Mouse (Mus musculus): ENCODE results near the gene Nat8f4. TPM values are rescaled to one million over a fixed set of nuclear protein-coding genes. Genes with fewer than 3 reads are reported as not detected.
"Not testable (repeated sequence)": the region's sequence is repeated elsewhere in the genome, so short reads cannot be mapped to it uniquely, and the experiment has no call there.

Gene Nat8f4
- polyA plus RNA-seq, 1 experiment from 2014 or later, result 2.4 TPM

DNA sequence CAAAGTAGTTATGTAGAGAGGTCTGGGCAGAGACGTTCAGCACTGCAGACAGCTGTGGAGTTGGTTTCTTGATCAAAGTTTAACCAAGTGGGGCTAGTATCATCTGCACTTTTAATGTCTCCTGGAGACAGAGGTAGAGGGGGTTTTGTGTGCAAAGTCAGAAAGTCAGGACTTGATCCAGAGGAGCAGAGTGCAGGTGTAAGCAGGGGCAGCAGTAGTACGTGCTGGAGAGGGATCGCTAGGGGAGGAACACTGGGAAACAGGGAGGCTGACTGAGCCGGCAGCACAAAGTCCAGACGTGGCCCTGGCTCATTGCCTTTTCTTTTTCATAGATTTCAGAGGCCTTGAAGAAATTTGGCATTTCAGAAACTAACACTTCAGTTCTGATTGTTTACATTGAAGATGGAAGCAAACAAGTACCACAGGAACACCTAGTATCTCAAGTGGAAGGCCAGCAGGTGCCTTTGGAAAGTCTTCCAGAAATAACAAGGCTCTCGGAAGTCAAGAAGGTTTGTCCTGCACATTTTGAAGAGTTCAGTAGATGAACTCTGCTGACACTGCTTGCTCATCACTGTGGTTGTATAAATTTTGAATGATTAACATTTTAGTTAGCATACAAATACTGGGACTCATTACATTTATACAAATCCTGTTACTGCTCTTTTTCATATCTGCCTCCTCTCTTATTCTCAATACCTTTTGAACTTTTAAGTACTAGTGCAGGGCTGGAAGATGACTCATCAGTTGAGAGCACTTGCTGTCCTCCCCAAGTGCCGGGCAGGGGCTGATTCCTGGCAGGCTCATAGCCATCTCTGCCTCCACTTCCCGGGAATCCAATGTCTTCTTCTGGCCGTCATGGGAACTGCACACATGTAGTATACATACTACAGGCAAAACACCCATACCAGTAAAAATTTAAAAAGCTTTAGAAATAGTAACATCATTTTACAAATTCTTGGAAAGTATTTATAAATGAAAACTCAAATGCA, 23.1 kb upstream of the Nat8f4 start:
- no peak overlapping the region for H3K4me3 ChIP-seq (ENCODE audit: low read depth, low read length)
- H3K27ac ChIP-seq (replicated peaks; ENCODE audit: low read depth, low read length), result no peak overlapping the region
- no peaks in the 10 kb centered on the region for H3K4me1 ChIP-seq (ENCODE audit: control insufficient read depth, insufficient read depth, low read length)
- WGBS, result 92% methylated on average over 9 of the region's 9 CpGs
- DNase-seq (ENCODE audit: low spot score) (no peak), ATAC-seq (ENCODE audit: low read depth) (no peak)
- H3K9ac ChIP-seq (ENCODE audit: low read depth, low read length), result no peak overlapping the region
- no peaks in the 10 kb centered on the region for H3K27me3 ChIP-seq (replicated peaks; ENCODE audit: control insufficient read depth, insufficient read depth, low read length)
- H3K36me3 ChIP-seq (ENCODE audit: control insufficient read depth, insufficient read depth, low read length), result peaks cover 74% of the 10 kb centered on the region
- H3K9me3 ChIP-seq (ENCODE audit: control insufficient read depth, low read length), result no peaks in the 10 kb centered on the region
- no peak overlapping the region for H3K4me2 ChIP-seq (ENCODE audit: low read depth, low read length)

DNA sequence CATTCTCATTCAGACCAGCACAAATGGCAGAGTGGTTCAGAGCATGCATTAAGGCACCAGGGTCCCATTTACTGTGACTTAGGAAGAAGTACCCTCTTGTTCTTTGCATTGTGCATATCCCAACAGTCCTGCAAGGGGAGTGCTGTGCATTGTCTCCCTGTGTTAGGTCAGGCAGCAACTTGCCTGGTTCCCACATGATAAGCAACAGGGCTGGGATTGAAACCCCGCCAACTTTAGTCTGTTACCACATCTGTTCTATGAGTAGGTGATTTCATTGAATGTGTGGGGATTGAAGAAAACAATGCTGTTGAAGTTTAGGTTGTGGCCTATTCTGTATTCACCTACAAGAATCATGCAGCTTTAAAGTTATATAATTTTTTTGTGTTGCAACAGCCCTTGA, 22.0 kb upstream of the Nat8f4 start:
- ATAC-seq (ENCODE audit: low read depth) (no peak), DNase-seq (ENCODE audit: low spot score) (no peak)
- Histone ChIP-seq H3K4me3 (ENCODE audit: low read depth, low read length) (no peak overlapping the region), H3K36me3 (ENCODE audit: control insufficient read depth, insufficient read depth, low read length) (peaks cover 80% of the 10 kb centered on the region), H3K4me2 (ENCODE audit: low read depth, low read length) (no peak overlapping the region), H3K9me3 (ENCODE audit: control insufficient read depth, low read length) (no peaks in the 10 kb centered on the region), H3K27me3 (replicated peaks; ENCODE audit: control insufficient read depth, insufficient read depth, low read length) (no peaks in the 10 kb centered on the region), H3K4me1 (ENCODE audit: control insufficient read depth, insufficient read depth, low read length) (no peaks in the 10 kb centered on the region), H3K27ac (replicated peaks; ENCODE audit: low read depth, low read length) (no peak overlapping the region), H3K9ac (ENCODE audit: low read depth, low read length) (no peak overlapping the region)
- 95% methylated on average over 1 of the region's 1 CpGs for WGBS

DNA sequence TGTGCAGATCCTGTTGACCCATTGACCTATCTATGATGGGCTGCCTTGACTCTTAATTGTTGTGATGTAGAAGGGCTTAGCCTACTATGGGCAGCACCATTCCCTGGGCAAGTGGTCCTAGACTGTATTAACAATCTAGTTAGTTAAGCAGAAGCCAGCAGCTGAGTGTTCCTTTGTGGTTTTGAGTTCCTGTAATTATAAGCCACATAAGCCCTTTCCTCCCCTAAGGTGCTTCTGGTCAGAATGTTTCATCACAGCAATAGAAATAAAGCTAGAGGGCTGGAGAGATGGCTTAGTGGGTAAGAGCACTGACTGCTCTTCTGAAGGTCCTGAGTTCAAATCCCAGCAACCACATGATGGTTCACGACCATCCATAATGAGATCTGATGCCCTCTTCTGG, 19.0 kb upstream of the Nat8f4 start:
- Histone ChIP-seq H3K9ac (ENCODE audit: low read depth, low read length) (no peak overlapping the region), H3K36me3 (ENCODE audit: control insufficient read depth, insufficient read depth, low read length) (peaks cover 58% of the 10 kb centered on the region), H3K9me3 (ENCODE audit: control insufficient read depth, low read length) (no peaks in the 10 kb centered on the region), H3K4me2 (ENCODE audit: low read depth, low read length) (no peak overlapping the region), H3K4me3 (ENCODE audit: low read depth, low read length) (no peak overlapping the region), H3K27ac (replicated peaks; ENCODE audit: low read depth, low read length) (no peak overlapping the region), H3K4me1 (ENCODE audit: control insufficient read depth, insufficient read depth, low read length) (no peaks in the 10 kb centered on the region), H3K27me3 (replicated peaks; ENCODE audit: control insufficient read depth, insufficient read depth, low read length) (no peaks in the 10 kb centered on the region)
- no peak for ATAC-seq (ENCODE audit: low read depth)
- DNase-seq (ENCODE audit: low spot score), result no peak
- 93% methylated on average over 1 of the region's 1 CpGs for WGBS

DNA sequence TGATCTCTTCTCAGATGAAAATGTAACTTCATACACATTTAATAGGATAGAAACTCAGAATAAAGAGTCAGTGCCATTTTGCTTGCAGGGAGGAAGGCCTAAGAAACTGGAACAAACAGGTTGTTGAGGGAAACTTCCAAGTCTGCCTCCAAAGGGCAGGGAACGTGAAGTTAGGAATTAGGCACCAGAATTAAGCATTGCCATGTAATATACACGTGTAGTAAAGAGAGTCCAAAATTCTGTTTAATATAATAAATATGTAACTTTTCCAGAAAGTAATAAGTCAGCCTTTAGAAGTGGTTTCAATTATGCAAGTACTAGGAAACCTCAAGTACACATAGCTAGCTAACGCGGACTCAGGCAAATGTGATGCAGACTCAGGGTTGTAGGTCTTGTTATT, 14.7 kb upstream of the Nat8f4 start:
- H3K4me2 ChIP-seq (ENCODE audit: low read depth, low read length), result no peak overlapping the region
- no peaks in the 10 kb centered on the region for H3K9me3 ChIP-seq (ENCODE audit: control insufficient read depth, low read length)
- WGBS, result 85% methylated on average over 4 of the region's 4 CpGs
- ATAC-seq (ENCODE audit: low read depth) (no peak), DNase-seq (ENCODE audit: low spot score) (no peak)
- peaks cover 11% of the 10 kb centered on the region for H3K4me1 ChIP-seq (ENCODE audit: control insufficient read depth, insufficient read depth, low read length)
- H3K27ac ChIP-seq (replicated peaks; ENCODE audit: low read depth, low read length), result no peak overlapping the region
- H3K4me3 ChIP-seq (ENCODE audit: low read depth, low read length), result no peak overlapping the region
- no peak overlapping the region for H3K9ac ChIP-seq (ENCODE audit: low read depth, low read length)
- peaks cover 18% of the 10 kb centered on the region for H3K36me3 ChIP-seq (ENCODE audit: control insufficient read depth, insufficient read depth, low read length)
- H3K27me3 ChIP-seq (replicated peaks; ENCODE audit: control insufficient read depth, insufficient read depth, low read length), result no peaks in the 10 kb centered on the region

DNA sequence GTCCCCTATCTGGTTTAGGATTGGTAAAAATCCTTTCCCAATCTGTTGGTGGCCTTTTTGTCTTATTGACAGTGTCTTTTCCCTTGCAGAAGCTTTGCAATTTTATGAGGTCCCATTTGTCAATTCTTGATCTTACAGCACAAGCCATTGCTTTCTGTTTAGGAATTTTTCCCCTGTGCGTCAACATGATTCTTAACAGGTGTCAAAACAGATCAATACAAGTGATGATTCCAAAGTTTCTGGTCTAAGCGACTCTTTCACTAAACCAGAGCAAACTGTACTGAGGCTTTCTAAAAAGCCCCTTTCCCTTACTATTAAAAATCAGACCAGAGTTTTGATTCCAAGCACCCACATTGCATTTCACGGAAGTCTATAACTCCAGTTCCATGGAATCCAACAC, 13.7 kb upstream of the Nat8f4 start:
- peaks cover 11% of the 10 kb centered on the region for H3K4me1 ChIP-seq (ENCODE audit: control insufficient read depth, insufficient read depth, low read length)
- H3K4me3 ChIP-seq (ENCODE audit: low read depth, low read length); H3K9me3 ChIP-seq (ENCODE audit: control insufficient read depth, low read length); H3K27ac ChIP-seq (replicated peaks; ENCODE audit: low read depth, low read length); H3K9ac ChIP-seq (ENCODE audit: low read depth, low read length); DNase-seq (ENCODE audit: low spot score); ATAC-seq (ENCODE audit: low read depth); H3K27me3 ChIP-seq (replicated peaks; ENCODE audit: control insufficient read depth, insufficient read depth, low read length); H3K4me2 ChIP-seq (ENCODE audit: low read depth, low read length): not testable (repeated sequence)
- peaks cover 11% of the 10 kb centered on the region for H3K36me3 ChIP-seq (ENCODE audit: control insufficient read depth, insufficient read depth, low read length)
- 98% methylated on average over 3 of the region's 3 CpGs for WGBS

DNA sequence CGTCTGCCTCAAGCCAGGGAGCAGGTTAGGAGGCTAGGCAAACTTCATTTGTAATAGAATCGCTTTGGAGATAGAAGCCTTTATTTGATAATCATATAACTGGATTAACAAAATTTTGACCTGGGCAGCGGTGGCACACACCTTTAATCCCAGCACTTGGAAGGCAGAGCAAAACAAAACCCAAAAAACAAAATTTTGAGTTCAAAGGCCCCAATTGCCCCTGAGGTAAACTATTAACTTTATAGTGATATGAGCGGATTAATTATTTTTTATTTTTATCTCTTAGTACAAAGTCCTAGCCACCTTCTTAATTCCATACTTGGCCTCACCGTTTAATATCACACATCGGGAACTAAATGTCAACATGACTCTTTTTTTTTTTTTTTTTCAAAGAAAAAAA, 11.9 kb upstream of the Nat8f4 start:
- Histone ChIP-seq H3K9me3 (ENCODE audit: control insufficient read depth, low read length) (no peaks in the 10 kb centered on the region), H3K27me3 (replicated peaks; ENCODE audit: control insufficient read depth, insufficient read depth, low read length) (no peaks in the 10 kb centered on the region), H3K4me2 (ENCODE audit: low read depth, low read length) (peak overlapping the region; percentile 84), H3K9ac (ENCODE audit: low read depth, low read length) (peak overlapping the region; percentile 78), H3K4me1 (ENCODE audit: control insufficient read depth, insufficient read depth, low read length) (peaks cover 11% of the 10 kb centered on the region), H3K36me3 (ENCODE audit: control insufficient read depth, insufficient read depth, low read length) (no peaks in the 10 kb centered on the region), H3K27ac (replicated peaks; ENCODE audit: low read depth, low read length) (peak overlapping the region; percentile 82; the same call in 1 of the 2 replicates), H3K4me3 (ENCODE audit: low read depth, low read length) (peak overlapping the region; percentile 58)
- DNase-seq (ENCODE audit: low spot score), result no peak
- no peak for ATAC-seq (ENCODE audit: low read depth)
- 78% methylated on average over 6 of the region's 6 CpGs for WGBS

DNA sequence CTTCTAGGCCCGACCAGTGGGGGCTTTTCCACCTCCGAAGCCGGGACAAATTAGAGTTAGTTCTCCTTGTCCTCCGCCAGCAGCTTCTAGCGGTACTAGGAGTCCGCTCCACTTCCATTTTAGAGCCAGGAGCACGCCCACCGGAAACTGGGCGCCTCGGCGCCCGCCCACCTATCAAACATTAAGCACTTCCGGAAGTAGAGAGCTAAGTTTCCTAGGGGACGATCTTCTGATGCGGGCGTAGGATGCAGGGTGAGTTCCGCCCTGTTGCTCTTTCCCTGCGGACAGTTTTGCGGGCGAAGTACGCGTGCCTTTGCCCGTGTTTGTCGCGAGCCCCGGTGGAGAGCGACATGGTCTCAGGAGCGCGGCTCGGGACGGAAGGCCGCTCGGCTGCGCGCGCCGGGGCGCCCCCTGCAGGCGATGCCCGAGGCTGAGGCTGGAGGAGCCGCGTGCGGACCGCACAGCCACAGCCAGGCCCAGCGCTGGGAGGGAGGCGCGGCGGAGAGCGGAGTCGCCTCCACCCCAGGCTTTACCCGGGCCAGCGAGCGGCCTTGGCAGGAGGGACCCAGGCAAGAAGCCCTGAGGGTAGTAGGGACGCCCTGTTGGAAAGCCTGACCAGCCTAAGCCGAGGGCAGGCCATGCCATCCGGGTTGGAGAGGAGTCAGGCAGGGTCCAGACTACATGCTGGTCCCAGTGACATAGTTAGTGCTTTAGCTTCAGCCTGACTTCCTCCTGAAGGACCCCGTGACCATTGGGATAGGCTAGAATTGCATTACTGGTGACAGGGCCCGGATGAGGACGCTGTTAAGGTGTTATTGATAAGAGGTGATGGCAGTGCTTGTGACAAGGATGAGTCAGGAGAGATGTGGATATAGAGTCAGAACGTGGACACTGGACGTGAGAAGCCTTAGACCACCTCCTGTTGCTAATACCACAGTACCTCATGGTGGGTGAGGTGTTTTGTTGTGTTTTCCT, 11.1 kb upstream of the Nat8f4 start, which contains the start of gene Nat8f1:
Gene Nat8f1 (minus strand): TSS at position 149 of the 975 bp plus-strand sequence.
- ATAC-seq (ENCODE audit: low read depth) (peak; percentile 98), DNase-seq (ENCODE audit: low spot score) (peak; percentile 96)
- Histone ChIP-seq H3K4me3 (ENCODE audit: low read depth, low read length) (peak within 1 kb of the TSS; percentile 58), H3K27ac (replicated peaks; ENCODE audit: low read depth, low read length) (peak within 1 kb of the TSS; percentile 82), H3K4me1 (ENCODE audit: control insufficient read depth, insufficient read depth, low read length) (peaks cover 11% of the 10 kb centered on the region), H3K9ac (ENCODE audit: low read depth, low read length) (peak within 1 kb of the TSS; percentile 78), H3K4me2 (ENCODE audit: low read depth, low read length) (peak within 1 kb of the TSS; percentile 84)
- H3K9me3 ChIP-seq (ENCODE audit: control insufficient read depth, low read length); H3K36me3 ChIP-seq (ENCODE audit: control insufficient read depth, insufficient read depth, low read length); H3K27me3 ChIP-seq (replicated peaks; ENCODE audit: control insufficient read depth, insufficient read depth, low read length): not testable (repeated sequence)
- under 1% methylated on average over 47 of the region's 61 CpGs for WGBS

DNA sequence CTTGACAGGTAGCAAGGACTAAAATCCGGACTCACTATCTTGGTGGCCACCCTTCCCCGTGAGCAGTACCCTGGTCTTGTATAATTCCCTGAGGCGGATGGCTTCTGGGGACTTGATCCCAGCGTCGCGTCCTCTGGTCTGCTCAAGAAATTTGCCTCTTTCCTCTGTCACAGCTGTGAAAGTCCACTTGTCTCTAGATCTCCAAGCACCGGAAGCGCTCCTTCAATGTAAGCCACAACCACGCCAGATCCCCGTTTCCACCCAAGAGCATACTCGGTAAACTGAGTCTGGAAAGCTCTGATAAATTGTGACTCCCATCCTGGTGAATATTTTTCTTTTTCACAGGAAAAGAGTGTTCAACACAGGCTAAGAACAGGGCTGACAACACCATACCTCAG, 10.5 kb upstream of the Nat8f4 start:
- Histone ChIP-seq H3K36me3 (ENCODE audit: control insufficient read depth, insufficient read depth, low read length) (no peaks in the 10 kb centered on the region), H3K4me2 (ENCODE audit: low read depth, low read length) (peak overlapping the region; percentile 84), H3K4me3 (ENCODE audit: low read depth, low read length) (peak overlapping the region; percentile 58), H3K9me3 (ENCODE audit: control insufficient read depth, low read length) (no peaks in the 10 kb centered on the region), H3K4me1 (ENCODE audit: control insufficient read depth, insufficient read depth, low read length) (peaks cover 11% of the 10 kb centered on the region), H3K9ac (ENCODE audit: low read depth, low read length) (peak overlapping the region; percentile 78), H3K27ac (replicated peaks; ENCODE audit: low read depth, low read length) (peak overlapping the region; percentile 82), H3K27me3 (replicated peaks; ENCODE audit: control insufficient read depth, insufficient read depth, low read length) (no peaks in the 10 kb centered on the region)
- 2% methylated on average over 11 of the region's 11 CpGs for WGBS
- ATAC-seq (ENCODE audit: low read depth) (no peak), DNase-seq (ENCODE audit: low spot score) (peak; percentile 31)
